Mouse (Mus musculus) E14TG2a.4 (cell line): ENCODE measurements around the gene Pnrc1.
A peak's percentile ranks its signal among the peaks of the same experiment; 100 is the strongest.

Experiments used
- H3K27me3 ChIP-seq: 2 replicates; pipeline ENCODE4 v1.6.1; 2014; ENCODE audit warnings: low read length, control low read depth; ENCODE audit not compliant: insufficient read depth
- H3K36me3 ChIP-seq: 2 replicates; pipeline ENCODE4 v1.6.1; 2014; ENCODE audit warnings: low read length, control low read depth; ENCODE audit not compliant: insufficient read depth
- H3K4me1 ChIP-seq: replicated peaks from 2 replicates; pipeline ENCODE4 v1.6.1; 2014; ENCODE audit warnings: low read depth, low read length, control low read depth
- H3K4me3 ChIP-seq: replicated peaks from 2 replicates; pipeline ENCODE4 v1.5.1; 2014; ENCODE audit warnings: mild to moderate bottlenecking, low read length
- H3K9me3 ChIP-seq: 2 replicates; pipeline ENCODE4 v1.6.1; 2014; ENCODE audit warnings: low read length, control low read depth
- CTCF ChIP-seq: conservative IDR thresholded peaks from 2 replicates; pipeline ENCODE4 v1.5.1; 2014; ENCODE audit warnings: low read length
- NANOG ChIP-seq: IDR thresholded peaks from 2 replicates; pipeline ENCODE4 v1.6.1; 2014; ENCODE audit warnings: borderline replicate concordance, low read length, mixed read lengths
- POU5F1 ChIP-seq: IDR thresholded peaks from 2 replicates; pipeline ENCODE4 v1.6.1; 2014; ENCODE audit warnings: low read length, borderline replicate concordance

Gene Pnrc1

GRCm38 (mm10) chr4:33245853-33246395 is 44.0 kb downstream of the Pnrc1 start:
- Histone ChIP-seq H3K4me1 (peaks cover 52% of the 10 kb centered on the region), H3K27me3 (no peaks in the 10 kb centered on the region), H3K4me3 (peak overlapping the region; percentile 98; the same call in 1 of the 2 replicates), H3K36me3 (peaks cover 42% of the 10 kb centered on the region), H3K9me3 (no peaks in the 10 kb centered on the region)
- no peak for TF ChIP-seq POU5F1
- TF ChIP-seq CTCF = no peak
- no peak for TF ChIP-seq NANOG

- H3K36me3 ChIP-seq = peaks cover 42% of the 10 kb centered on the region
- H3K4me3 ChIP-seq = no peak overlapping the region
- no peak for TF ChIP-seq POU5F1
- no peak for TF ChIP-seq CTCF
- H3K4me1 ChIP-seq = peaks cover 32% of the 10 kb centered on the region
- no peaks in the 10 kb centered on the region for H3K9me3 ChIP-seq
- H3K27me3 ChIP-seq = no peaks in the 10 kb centered on the region
Measured at GRCm38 (mm10) chr4:33243921-33244320, 46.0 kb downstream of the Pnrc1 start.

GRCm38 (mm10) chr4:33243016-33243758 is 46.8 kb downstream of the Pnrc1 start:
- H3K9me3 ChIP-seq = no peaks in the 10 kb centered on the region
- peaks cover 30% of the 10 kb centered on the region for H3K4me1 ChIP-seq
- H3K27me3 ChIP-seq = no peaks in the 10 kb centered on the region
- no peak overlapping the region for H3K4me3 ChIP-seq
- peaks cover 42% of the 10 kb centered on the region for H3K36me3 ChIP-seq
- TF ChIP-seq NANOG = no peak
- no peak for TF ChIP-seq POU5F1
- TF ChIP-seq CTCF = no peak

GRCm38 (mm10) chr4:33242536-33242935 is 47.4 kb downstream of the Pnrc1 start:
- H3K4me1 ChIP-seq = peaks cover 30% of the 10 kb centered on the region
- no peaks in the 10 kb centered on the region for H3K9me3 ChIP-seq
- no peak overlapping the region for H3K4me3 ChIP-seq
- H3K27me3 ChIP-seq = no peaks in the 10 kb centered on the region
- H3K36me3 ChIP-seq = peaks cover 42% of the 10 kb centered on the region
- TF ChIP-seq CTCF = no peak
- no peak for TF ChIP-seq POU5F1
- TF ChIP-seq NANOG = no peak

- H3K9me3 ChIP-seq = no peaks in the 10 kb centered on the region
- TF ChIP-seq NANOG = no peak
- no peak for TF ChIP-seq POU5F1
- no peak for TF ChIP-seq CTCF
- H3K4me3 ChIP-seq = no peak overlapping the region
- peaks cover 3% of the 10 kb centered on the region; the same call in 1 of the 2 replicates for H3K4me1 ChIP-seq
- no peaks in the 10 kb centered on the region for H3K36me3 ChIP-seq
- H3K27me3 ChIP-seq = peaks cover 19% of the 10 kb centered on the region
Measured at GRCm38 (mm10) chr4:33230881-33231280, 59.1 kb downstream of the Pnrc1 start.

GRCm38 (mm10) chr4:33229639-33230038 is 60.3 kb downstream of the Pnrc1 start:
- H3K27me3 ChIP-seq = peaks cover 20% of the 10 kb centered on the region
- H3K9me3 ChIP-seq = no peaks in the 10 kb centered on the region
- TF ChIP-seq POU5F1 = no peak
- TF ChIP-seq CTCF = no peak
- TF ChIP-seq NANOG = no peak
- H3K4me1 ChIP-seq = peaks cover 5% of the 10 kb centered on the region
- H3K4me3 ChIP-seq = no peak overlapping the region
- no peaks in the 10 kb centered on the region for H3K36me3 ChIP-seq

GRCm38 (mm10) chr4:33227164-33227563 is 62.8 kb downstream of the Pnrc1 start:
- no peak for TF ChIP-seq NANOG
- TF ChIP-seq POU5F1 = no peak
- TF ChIP-seq CTCF = no peak
- peaks cover 20% of the 10 kb centered on the region for H3K27me3 ChIP-seq
- H3K9me3 ChIP-seq = no peaks in the 10 kb centered on the region

GRCm38 (mm10) chr4:33224003-33224675 is 65.8 kb downstream of the Pnrc1 start:
- H3K36me3 ChIP-seq = no peaks in the 10 kb centered on the region
- peaks cover 8% of the 10 kb centered on the region for H3K4me1 ChIP-seq
- no peak overlapping the region for H3K4me3 ChIP-seq
- H3K9me3 ChIP-seq = no peaks in the 10 kb centered on the region
- TF ChIP-seq NANOG (no peak), CTCF (no peak), POU5F1 (no peak)
- peaks cover 11% of the 10 kb centered on the region for H3K27me3 ChIP-seq

More at GRCm38 (mm10) chr4:33227164-33227563, 62.8 kb downstream of the Pnrc1 start:
- H3K36me3 ChIP-seq = no peaks in the 10 kb centered on the region
- peaks cover 8% of the 10 kb centered on the region for H3K4me1 ChIP-seq
- no peak overlapping the region for H3K4me3 ChIP-seq
